Mouse (Mus musculus) heart, postnatal 0 days (tissue): ENCODE data around the gene Car12.

Experiments used
- CTCF ChIP-seq: IDR thresholded peaks from 2 replicates; pipeline ENCODE4 v1.5.1; 2016; ENCODE audit warnings: antibody characterized with exemption, control low read depth, low read depth
- EP300 ChIP-seq: IDR thresholded peaks from 2 replicates; pipeline ENCODE4 v1.6.1; 2016; ENCODE audit warnings: antibody characterized with exemption, low read depth

DNA sequence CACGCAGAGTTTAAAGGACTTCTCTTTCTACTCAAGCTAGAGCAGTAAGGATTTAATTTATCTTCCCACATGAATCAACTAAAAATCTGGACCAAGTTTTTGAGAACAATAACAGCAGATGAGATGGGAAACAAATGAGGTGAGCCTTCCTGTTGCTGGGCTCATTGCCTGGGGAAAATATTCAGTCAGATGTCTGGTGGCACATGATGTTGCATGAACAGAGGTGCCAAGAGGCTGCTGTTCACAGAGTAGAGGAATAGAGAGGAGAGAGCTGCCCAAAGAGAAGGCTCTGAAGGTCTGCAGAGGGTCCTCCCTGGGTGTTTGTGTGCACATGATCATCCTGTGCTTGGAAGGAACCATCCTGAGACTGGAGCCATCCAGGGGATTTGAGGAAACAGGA, 37.9 kb upstream of the Car12 start:
- no peak for TF ChIP-seq EP300
- TF ChIP-seq CTCF, result no peak
